ENCODE assay signal across 31 mouse cellular contexts in the genomic region with DNA sequence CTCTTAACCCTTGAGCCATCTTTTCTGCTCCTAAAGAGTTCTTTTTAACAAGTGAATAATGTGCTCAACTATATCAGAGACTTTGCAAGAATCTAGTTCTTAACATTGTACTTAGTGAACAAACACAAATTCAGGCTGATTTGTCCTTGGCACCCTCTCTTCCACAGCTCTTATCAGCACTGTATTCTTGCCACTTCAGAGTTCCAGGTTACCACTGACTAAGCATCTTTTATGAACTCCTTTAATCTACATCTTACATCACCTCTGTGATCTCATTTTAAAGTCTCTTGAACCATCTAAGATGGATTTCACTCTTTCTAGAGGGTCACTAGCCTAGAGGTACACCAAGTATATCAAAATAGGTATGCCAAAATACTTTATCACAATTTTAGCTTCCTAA. TPM values are rescaled to one million over a fixed set of nuclear protein-coding genes. Genes with fewer than 3 reads are reported as not detected.
DNase-seq lines count a peak whose midpoint lies in the region; ATAC-seq lines count a peak whose summit lies in the region.
"Had no signal": no experiment of that assay in that cellular context is flagged by ENCODE, and none has a peak within 500 bp of the region (broad histone marks: within the 10 kb centered on the region; RNA-seq: fewer than 3 reads in every experiment).

No protein-coding gene starts in this region.

- H3K27me3 ChIP-seq in liver, embryonic 12.5 days (replicated peaks), result no peaks in the 10 kb centered on the region
- H3K27me3 ChIP-seq: CH12.LX; embryonic facial prominence, embryonic 13.5 days; forebrain, embryonic 12.5 days; forebrain, embryonic 15.5 days; heart, embryonic 12.5 days; heart, embryonic 15.5 days; hindbrain, embryonic 13.5 days had no signal

- H3K4me3 ChIP-seq in liver, embryonic 12.5 days, result no peak overlapping the region
- H3K4me3 ChIP-seq: embryonic facial prominence, embryonic 10.5 days; embryonic facial prominence, embryonic 13.5 days; erythroblast, embryonic 14.5 days; forebrain, embryonic 12.5 days; forebrain, embryonic 15.5 days; heart, embryonic 12.5 days; heart, embryonic 15.5 days; hindbrain, embryonic 10.5 days; hindbrain, embryonic 13.5 days had no signal

- DNase-seq in adrenal gland, adult (ENCODE audit: inconsistent age in 2 of 2, low spot score in 1 of 2), result peak; percentile 36 to 55
- DNase-seq in adrenal gland, adult 18-20 months (ENCODE audit: low spot score in 2 of 2), result no peak
- no peak for DNase-seq in liver
- DNase-seq in 416B (ENCODE audit: low read depth), result peak; percentile 24
- no peak for DNase-seq in left cerebral cortex, postnatal 10 days (ENCODE audit: extremely low spot score in 1 of 2, low spot score in 2 of 2)
- DNase-seq in cerebellum, postnatal 14 days, result no peak
- DNase-seq: adrenal gland, postnatal 10 days; adrenal gland, postnatal 36 days; B cell, adult 2 months; cerebellum, adult 11 months; cerebellum, adult 2 months; cerebellum, adult 9-11 months; cerebellum, postnatal 36 days; embryo, embryonic 11 days; gastrocnemius, postnatal 25 days; heart, adult 18-20 months; heart, postnatal 10 days; heart, postnatal 36 days had no signal

- no peak overlapping the region for H3K9ac ChIP-seq in liver, embryonic 12.5 days
- H3K9ac ChIP-seq: embryonic facial prominence, embryonic 13.5 days; forebrain, embryonic 12.5 days; forebrain, embryonic 15.5 days; heart, embryonic 12.5 days; heart, embryonic 15.5 days; hindbrain, embryonic 13.5 days had no signal

- peaks cover 19% of the 10 kb centered on the region for H3K36me3 ChIP-seq in liver, embryonic 12.5 days

- no peak overlapping the region for H3K27ac ChIP-seq in liver, embryonic 12.5 days
- H3K27ac ChIP-seq: embryonic facial prominence, embryonic 10.5 days; embryonic facial prominence, embryonic 13.5 days; forebrain, embryonic 12.5 days; forebrain, embryonic 15.5 days; heart, embryonic 15.5 days; hindbrain, embryonic 10.5 days; hindbrain, embryonic 13.5 days had no signal

- 0 out of 2 replicates have a peak, but pooled peaks have one; percentile 32 for ATAC-seq in liver, embryonic 12.5 days
- peak; percentile 45 for ATAC-seq in megakaryocyte progenitor cell, adult 5-6 weeks (replicated peaks; ENCODE audit: poor library complexity)
- ATAC-seq: forebrain, embryonic 15.5 days; hindbrain, embryonic 16.5 days had no signal

- 0 out of 2 replicates have a peak, but pooled peaks cover 5% of the 10 kb centered on the region for H3K4me1 ChIP-seq in liver, embryonic 12.5 days
- H3K4me1 ChIP-seq: embryonic facial prominence, embryonic 10.5 days; embryonic facial prominence, embryonic 13.5 days; forebrain, embryonic 12.5 days; hindbrain, embryonic 10.5 days had no signal

- intact Hi-C loops in left cerebral cortex, postnatal 10 days (cut with DNase I), result no loop called here

- H3K9me3 ChIP-seq in liver, embryonic 12.5 days (replicated peaks), result 0 out of 2 replicates have a peak, but pooled peaks cover 3% of the 10 kb centered on the region
- H3K9me3 ChIP-seq: embryonic facial prominence, embryonic 13.5 days; forebrain, embryonic 15.5 days; heart, embryonic 12.5 days; heart, embryonic 15.5 days; hindbrain, embryonic 13.5 days had no signal

- H3K4me2 ChIP-seq in liver, embryonic 12.5 days, result no peak overlapping the region
- H3K4me2 ChIP-seq: embryonic facial prominence, embryonic 13.5 days; forebrain, embryonic 12.5 days; forebrain, embryonic 15.5 days; heart, embryonic 12.5 days; heart, embryonic 15.5 days; hindbrain, embryonic 13.5 days had no signal

RNA-seq across cellular contexts. Expression of gene Cdk13, which starts 29.5 kb away (rescaled TPM):
- total RNA-seq in adrenal gland, adult 18-20 months (2021), result 10 to 100 TPM; 54.0 to 67.0 TPM
- polyA plus RNA-seq in liver, embryonic 12.5 days (2016; fragmentation: Nextera tagmentation; extraction: Ambion mirVana), result 11.1 and 15.5 TPM in 2 replicates
- 82.3 and 90.9 TPM in 2 replicates for total RNA-seq in megakaryocyte progenitor cell, adult 5-6 weeks (2015)
- 43.9 and 73.1 TPM in 2 replicates for total RNA-seq in megakaryocyte progenitor cell, adult 5-6 weeks (2017)
- total RNA-seq in left cerebral cortex, postnatal 10 days (2021), result 10 to 100 TPM; 51.2 to 56.1 TPM

Comparison
In these comparisons a context has a peak if more than half of its experiments do, and no peak if none do; other contexts are left out.
1. DNase-seq: peak in adrenal gland, adult (2 of 2) and 416B (single experiment); none in adrenal gland, adult 18-20 months (0 of 2), liver (single experiment), left cerebral cortex, postnatal 10 days (0 of 2) and cerebellum, postnatal 14 days (0 of 2).